Mouse (Mus musculus): ENCODE measurements around the gene Chd8. TPM values are rescaled to one million over a fixed set of nuclear protein-coding genes. Genes with fewer than 3 reads are reported as not detected.
"Not testable (repeated sequence)": the region's sequence is repeated elsewhere in the genome, so short reads cannot be mapped to it uniquely, and the experiment has no call there.

Gene Chd8
- polyA plus RNA-seq (2015; fragmentation: Nextera tagmentation; extraction: Ambion mirVana): 12.6 and 14.2 TPM in 2 replicates

DNA sequence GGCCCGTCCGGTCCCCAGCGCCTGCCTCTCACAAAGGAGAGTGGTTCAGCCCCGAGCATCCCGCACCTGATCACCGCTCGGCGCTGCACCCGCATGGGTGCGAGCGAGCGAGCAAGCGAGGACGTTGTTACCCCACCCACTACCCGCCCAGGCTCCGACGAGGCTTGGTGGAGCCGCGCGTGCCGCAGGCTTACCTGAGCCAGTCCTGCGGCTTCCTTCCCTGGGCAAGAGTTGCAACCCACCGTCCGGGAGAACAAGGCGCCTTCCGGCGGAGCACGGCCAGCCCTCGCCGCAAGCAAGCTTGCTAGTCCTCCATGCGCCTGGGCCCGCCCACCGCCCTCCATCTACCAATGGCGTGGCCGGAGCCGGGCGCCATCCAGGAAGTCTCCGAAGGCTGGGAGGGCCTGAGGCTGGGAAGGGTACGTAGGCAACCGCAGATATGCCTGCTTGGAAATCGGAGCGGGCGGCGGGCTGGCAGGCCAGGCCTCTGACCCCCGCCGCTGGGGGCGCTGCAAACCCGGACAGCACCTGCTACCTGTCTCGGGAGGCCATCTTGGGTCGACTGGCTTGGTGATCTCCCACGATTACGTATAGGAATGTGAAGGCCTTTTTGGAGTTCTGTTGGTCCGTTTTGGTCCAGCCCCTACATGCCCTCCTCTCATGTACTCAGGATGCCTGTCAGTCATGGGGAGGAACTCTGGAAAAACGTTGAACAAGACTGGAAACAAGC is at the start of gene Chd8:
Chd8 (minus strand) TSS at position 297 of the 730 bp plus-strand sequence.
- Histone ChIP-seq H3K27ac (replicated peaks) (peak within 1 kb of the TSS; percentile 96), H3K36me3 (ENCODE audit: control insufficient read depth, insufficient read depth, low read length) (no peaks in the 10 kb centered on the region), H3K4me3 (ENCODE audit: low read depth, low read length) (peak within 1 kb of the TSS; percentile 81), H3K9ac (ENCODE audit: low read length) (peak within 1 kb of the TSS; percentile 92), H3K4me1 (replicated peaks; ENCODE audit: control insufficient read depth, insufficient read depth) (no peaks in the 10 kb centered on the region), H3K4me2 (replicated peaks; ENCODE audit: low read depth) (peak within 1 kb of the TSS; percentile 58), H3K9me3 (ENCODE audit: control insufficient read depth, low read length) (no peaks in the 10 kb centered on the region), H3K27me3 (ENCODE audit: control insufficient read depth, insufficient read depth, low read length) (no peaks in the 10 kb centered on the region)
- DNase-seq (ENCODE audit: low spot score) (peak; percentile 99), ATAC-seq (ENCODE audit: low FRiP score, low TSS enrichment) (peak; percentile 100)
- TF ChIP-seq CTCF (IDR thresholded peaks at IDR 0.05; ENCODE audit: low read depth) (peak; percentile 88), EP300 (optimal IDR thresholded peaks at IDR 0.05) (peak; percentile 81)
- under 1% methylated on average over 54 of the region's 54 CpGs for WGBS

DNA sequence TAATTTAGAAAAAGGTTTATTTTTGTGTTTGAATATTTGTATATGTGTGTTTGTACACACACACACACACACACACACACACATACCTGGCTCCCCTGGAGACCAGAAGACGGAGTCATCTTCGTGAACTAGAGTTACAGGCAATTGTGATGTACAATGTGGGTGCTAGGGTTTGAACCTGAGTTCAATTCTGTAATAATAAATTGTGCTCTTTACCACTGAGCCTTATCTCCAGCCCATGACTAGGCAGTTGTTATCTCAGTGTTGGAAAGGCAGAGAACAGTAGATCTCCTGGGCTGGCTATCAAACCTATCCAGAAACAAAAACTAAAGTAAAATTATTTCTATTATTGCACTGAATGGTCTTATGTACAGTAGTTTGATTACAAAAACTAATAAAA is 48.5 kb upstream of the Chd8 start:
- Histone ChIP-seq H3K36me3 (ENCODE audit: control insufficient read depth, insufficient read depth, low read length) (no peaks in the 10 kb centered on the region), H3K4me2 (replicated peaks; ENCODE audit: low read depth) (no peak overlapping the region), H3K9ac (ENCODE audit: low read length) (no peak overlapping the region), H3K27me3 (ENCODE audit: control insufficient read depth, insufficient read depth, low read length) (no peaks in the 10 kb centered on the region), H3K27ac (replicated peaks) (no peak overlapping the region), H3K4me3 (ENCODE audit: low read depth, low read length) (no peak overlapping the region), H3K9me3 (ENCODE audit: control insufficient read depth, low read length) (no peaks in the 10 kb centered on the region), H3K4me1 (replicated peaks; ENCODE audit: control insufficient read depth, insufficient read depth) (no peaks in the 10 kb centered on the region)
- DNase-seq (ENCODE audit: low spot score) (no peak), ATAC-seq (ENCODE audit: low FRiP score, low TSS enrichment) (no peak)
- 93% methylated on average over 2 of the region's 2 CpGs for WGBS
- no peak for TF ChIP-seq EP300 (optimal IDR thresholded peaks at IDR 0.05)
- no peak for TF ChIP-seq CTCF (IDR thresholded peaks at IDR 0.05; ENCODE audit: low read depth)

DNA sequence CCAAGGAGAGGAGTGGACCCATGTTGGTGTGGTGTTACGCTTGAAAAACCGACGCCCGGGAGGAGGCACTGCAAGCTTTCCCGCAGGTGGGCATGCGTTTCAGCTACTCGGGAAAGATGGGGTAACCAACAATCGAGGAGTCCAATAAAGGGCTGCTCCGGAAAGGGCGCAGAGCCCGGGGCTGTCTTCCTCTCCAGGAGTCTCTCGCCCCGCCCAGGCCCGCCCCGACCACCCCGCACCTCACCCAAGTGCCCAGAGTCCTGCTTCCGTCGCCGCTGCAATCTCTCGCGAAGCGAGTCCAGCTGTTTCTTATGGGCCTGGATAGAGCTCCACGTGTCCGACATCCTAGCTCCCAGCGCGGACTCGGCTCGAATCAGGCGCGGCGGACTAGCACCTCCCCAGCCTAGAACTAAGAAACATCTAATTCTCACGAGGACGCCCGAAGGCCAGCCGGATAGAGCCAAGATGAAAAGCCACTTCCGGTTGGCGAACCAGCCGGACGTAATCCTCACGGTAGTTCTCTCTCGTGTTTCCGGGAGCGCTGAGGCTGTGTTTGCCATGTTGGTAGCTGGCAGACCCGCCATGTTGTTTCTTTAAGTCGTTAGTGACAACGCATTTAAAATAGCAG is 47.2 kb upstream of the Chd8 start, which contains the start of gene Mettl3:
Mettl3 (minus strand) TSS at position 485 of the 628 bp plus-strand sequence.
- WGBS: 0% methylated on average over 46 of the region's 46 CpGs
- Histone ChIP-seq H3K4me2 (replicated peaks; ENCODE audit: low read depth) (peak within 1 kb of the TSS; percentile 71), H3K9ac (ENCODE audit: low read length) (peak within 1 kb of the TSS; percentile 70), H3K27me3 (ENCODE audit: control insufficient read depth, insufficient read depth, low read length) (no peaks in the 10 kb centered on the region), H3K27ac (replicated peaks) (peak within 1 kb of the TSS; percentile 95), H3K4me1 (replicated peaks; ENCODE audit: control insufficient read depth, insufficient read depth) (no peaks in the 10 kb centered on the region), H3K36me3 (ENCODE audit: control insufficient read depth, insufficient read depth, low read length) (no peaks in the 10 kb centered on the region), H3K4me3 (ENCODE audit: low read depth, low read length) (peak within 1 kb of the TSS; percentile 66), H3K9me3 (ENCODE audit: control insufficient read depth, low read length) (no peaks in the 10 kb centered on the region)
- DNase-seq (ENCODE audit: low spot score): peak; percentile 91
- TF ChIP-seq CTCF (IDR thresholded peaks at IDR 0.05; ENCODE audit: low read depth) (peak; percentile 44), EP300 (optimal IDR thresholded peaks at IDR 0.05) (no peak)
- ATAC-seq (ENCODE audit: low FRiP score, low TSS enrichment): peak; percentile 98

DNA sequence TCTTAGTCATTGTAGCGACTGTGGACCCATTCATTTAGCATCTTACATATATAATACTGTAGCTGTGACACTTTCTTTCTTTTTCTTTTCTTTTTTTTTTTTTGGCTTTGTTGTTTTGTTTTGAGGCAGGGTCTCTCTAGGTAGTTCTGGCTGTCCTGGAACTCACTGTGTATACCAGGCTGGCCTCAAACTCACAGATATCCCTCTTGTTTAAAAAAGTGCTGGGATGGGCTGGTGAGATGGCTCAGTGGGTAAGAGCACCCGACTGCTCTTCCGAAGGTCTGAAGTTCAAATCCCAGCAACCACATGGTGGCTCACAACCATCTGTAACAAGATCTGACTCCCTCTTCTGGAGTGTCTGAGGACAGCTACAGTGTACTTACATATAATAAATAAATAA is 45.9 kb upstream of the Chd8 start:
- 88% methylated on average over 3 of the region's 3 CpGs for WGBS
- not testable (repeated sequence) for H3K4me2 ChIP-seq (replicated peaks; ENCODE audit: low read depth); H3K4me3 ChIP-seq (ENCODE audit: low read depth, low read length); H3K4me1 ChIP-seq (replicated peaks; ENCODE audit: control insufficient read depth, insufficient read depth); H3K36me3 ChIP-seq (ENCODE audit: control insufficient read depth, insufficient read depth, low read length); H3K9me3 ChIP-seq (ENCODE audit: control insufficient read depth, low read length); H3K27ac ChIP-seq (replicated peaks); DNase-seq (ENCODE audit: low spot score); H3K9ac ChIP-seq (ENCODE audit: low read length); ATAC-seq (ENCODE audit: low FRiP score, low TSS enrichment); H3K27me3 ChIP-seq (ENCODE audit: control insufficient read depth, insufficient read depth, low read length)

DNA sequence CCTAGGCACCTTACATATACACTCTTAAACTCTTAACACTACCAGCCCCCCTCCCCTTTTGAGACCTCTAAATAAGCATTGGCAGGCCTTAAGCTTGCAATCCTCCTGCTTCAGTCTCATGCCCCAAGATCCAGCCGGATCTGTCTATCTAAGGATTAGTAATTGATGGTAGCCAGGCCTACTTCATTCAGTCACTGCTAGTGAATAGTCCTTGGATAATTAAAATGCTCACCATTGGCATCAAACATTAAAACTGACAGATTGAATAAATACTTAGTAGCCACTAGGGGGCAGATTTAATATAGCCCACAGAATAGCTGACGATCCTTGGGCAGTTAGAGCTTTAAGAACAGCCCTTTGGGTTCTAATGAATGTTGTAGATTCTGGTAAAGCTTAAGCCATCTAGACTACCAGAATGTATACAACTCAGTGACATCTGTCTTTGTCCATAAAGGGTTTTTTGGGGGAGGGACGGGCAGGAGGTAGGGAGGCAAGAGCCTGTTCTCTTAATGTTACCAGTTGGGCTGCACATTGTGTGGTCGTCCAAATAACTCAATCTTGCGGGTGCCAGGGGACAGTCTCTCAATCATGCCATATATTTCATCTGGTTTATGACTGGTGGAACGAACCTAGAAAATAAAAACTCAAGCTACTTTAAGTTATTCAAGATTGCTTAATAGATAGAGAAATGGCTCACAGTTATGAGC is 38.1 kb upstream of the Chd8 start:
- ATAC-seq (ENCODE audit: low FRiP score, low TSS enrichment) (peak; percentile 64; the same call in 1 of the 2 replicates), DNase-seq (ENCODE audit: low spot score) (no peak)
- no peaks in the 10 kb centered on the region for H3K9me3 ChIP-seq (ENCODE audit: control insufficient read depth, low read length)
- H3K36me3 ChIP-seq (ENCODE audit: control insufficient read depth, insufficient read depth, low read length): peaks cover 21% of the 10 kb centered on the region
- H3K4me2 ChIP-seq (replicated peaks; ENCODE audit: low read depth): no peak overlapping the region
- 66% methylated on average over 6 of the region's 6 CpGs for WGBS
- no peak overlapping the region for H3K9ac ChIP-seq (ENCODE audit: low read length)
- H3K27ac ChIP-seq (replicated peaks): no peak overlapping the region
- no peaks in the 10 kb centered on the region for H3K27me3 ChIP-seq (ENCODE audit: control insufficient read depth, insufficient read depth, low read length)
- H3K4me1 ChIP-seq (replicated peaks; ENCODE audit: control insufficient read depth, insufficient read depth): no peaks in the 10 kb centered on the region
- TF ChIP-seq CTCF (IDR thresholded peaks at IDR 0.05; ENCODE audit: low read depth) (peak; percentile 76), EP300 (optimal IDR thresholded peaks at IDR 0.05) (no peak)
- no peak overlapping the region for H3K4me3 ChIP-seq (ENCODE audit: low read depth, low read length)

All from stomach, postnatal 0 days (tissue).